Mouse (Mus musculus): ENCODE data around the gene Doc2a. TPM values are rescaled to one million over a fixed set of nuclear protein-coding genes. Genes with fewer than 3 reads are reported as not detected.

The Doc2a gene
- 5.3 and 8.5 TPM in 2 replicates for polyA plus RNA-seq (2015; fragmentation: Nextera tagmentation; extraction: Ambion mirVana)

- Histone ChIP-seq H3K27ac (no peak within 1 kb of the TSS), H3K27me3 (peaks cover 20% of the 10 kb centered on the region), H3K4me3 (replicated peaks) (peak within 1 kb of the TSS; percentile 53), H3K9me3 (no peaks in the 10 kb centered on the region), H3K4me2 (replicated peaks) (peak within 1 kb of the TSS; percentile 99), H3K4me1 (replicated peaks) (peaks cover 27% of the 10 kb centered on the region), H3K9ac (replicated peaks) (peak within 1 kb of the TSS; percentile 74), H3K36me3 (peaks cover 7% of the 10 kb centered on the region)
- ATAC-seq: no peak
- 23% methylated on average over 4 of the region's 4 CpGs for WGBS
Measured at GRCm38 (mm10) chr7:126847116-126847420, at the start of gene Doc2a. TSS of gene Doc2a (plus strand) at chr7:126847416.

- Histone ChIP-seq H3K4me2 (replicated peaks) (peak overlapping the region; percentile 82), H3K4me3 (replicated peaks) (peak overlapping the region; percentile 84), H3K27me3 (no peaks in the 10 kb centered on the region), H3K36me3 (peaks cover 34% of the 10 kb centered on the region), H3K9me3 (no peaks in the 10 kb centered on the region), H3K4me1 (replicated peaks) (peaks cover 36% of the 10 kb centered on the region), H3K27ac (peak overlapping the region; percentile 91), H3K9ac (replicated peaks) (peak overlapping the region; percentile 89)
- ATAC-seq: no peak
- WGBS: under 1% methylated on average over 40 of the region's 40 CpGs
Measured at GRCm38 (mm10) chr7:126798127-126799049, 48.8 kb upstream of the Doc2a start.

GRCm38 (mm10) chr7:126799050-126799467, 48.2 kb upstream of the Doc2a start:
- H3K27ac ChIP-seq: peak overlapping the region; percentile 91
- ATAC-seq: peak; percentile 96
- peak overlapping the region; percentile 84 for H3K4me3 ChIP-seq (replicated peaks)
- peak overlapping the region; percentile 82 for H3K4me2 ChIP-seq (replicated peaks)
- no peaks in the 10 kb centered on the region for H3K27me3 ChIP-seq
- WGBS: under 1% methylated on average over 30 of the region's 36 CpGs
- H3K9me3 ChIP-seq: no peaks in the 10 kb centered on the region
- H3K36me3 ChIP-seq: peaks cover 38% of the 10 kb centered on the region
- H3K9ac ChIP-seq (replicated peaks): peak overlapping the region; percentile 89
- peaks cover 36% of the 10 kb centered on the region for H3K4me1 ChIP-seq (replicated peaks)

- peak overlapping the region; percentile 80 for H3K9ac ChIP-seq (replicated peaks)
- H3K27ac ChIP-seq: peak overlapping the region; percentile 91
- peak overlapping the region; percentile 84 for H3K4me3 ChIP-seq (replicated peaks)
- H3K27me3 ChIP-seq: no peaks in the 10 kb centered on the region
- peaks cover 36% of the 10 kb centered on the region for H3K4me1 ChIP-seq (replicated peaks)
- no peaks in the 10 kb centered on the region for H3K9me3 ChIP-seq
- peak; percentile 93 for ATAC-seq
- under 1% methylated on average over 36 of the region's 38 CpGs for WGBS
- peaks cover 34% of the 10 kb centered on the region for H3K36me3 ChIP-seq
- H3K4me2 ChIP-seq (replicated peaks): peak overlapping the region; percentile 82
Measured at GRCm38 (mm10) chr7:126799468-126800268, 47.5 kb upstream of the Doc2a start.

- 45% methylated on average over 5 of the region's 5 CpGs for WGBS
- no peaks in the 10 kb centered on the region for H3K9me3 ChIP-seq
- no peak for ATAC-seq
- H3K27me3 ChIP-seq: no peaks in the 10 kb centered on the region
- H3K27ac ChIP-seq: peak overlapping the region; percentile 91
- peak overlapping the region; percentile 84 for H3K4me3 ChIP-seq (replicated peaks)
- peaks cover 36% of the 10 kb centered on the region for H3K4me1 ChIP-seq (replicated peaks)
- peaks cover 26% of the 10 kb centered on the region for H3K36me3 ChIP-seq
- H3K4me2 ChIP-seq (replicated peaks): peak overlapping the region; percentile 82
- H3K9ac ChIP-seq (replicated peaks): peak overlapping the region; percentile 80
Measured at GRCm38 (mm10) chr7:126800269-126801056, 46.8 kb upstream of the Doc2a start.

GRCm38 (mm10) chr7:126801057-126801422, 46.2 kb upstream of the Doc2a start:
- Histone ChIP-seq H3K4me2 (replicated peaks) (no peak overlapping the region), H3K4me3 (replicated peaks) (no peak overlapping the region), H3K27ac (no peak overlapping the region), H3K36me3 (peaks cover 20% of the 10 kb centered on the region), H3K27me3 (no peaks in the 10 kb centered on the region), H3K4me1 (replicated peaks) (peaks cover 36% of the 10 kb centered on the region), H3K9ac (replicated peaks) (no peak overlapping the region), H3K9me3 (no peaks in the 10 kb centered on the region)
- no peak for ATAC-seq
- 96% methylated on average over 16 of the region's 16 CpGs for WGBS

GRCm38 (mm10) chr7:126802134-126802889, 44.9 kb upstream of the Doc2a start:
- no peak overlapping the region for H3K9ac ChIP-seq (replicated peaks)
- 88% methylated on average over 11 of the region's 11 CpGs for WGBS
- peaks cover 24% of the 10 kb centered on the region for H3K4me1 ChIP-seq (replicated peaks)
- no peak for ATAC-seq
- H3K4me2 ChIP-seq (replicated peaks): no peak overlapping the region
- no peaks in the 10 kb centered on the region for H3K9me3 ChIP-seq
- H3K27ac ChIP-seq: no peak overlapping the region
- H3K4me3 ChIP-seq (replicated peaks): no peak overlapping the region
- peaks cover 16% of the 10 kb centered on the region for H3K36me3 ChIP-seq
- no peaks in the 10 kb centered on the region for H3K27me3 ChIP-seq

- no peak for ATAC-seq
- no peaks in the 10 kb centered on the region for H3K27me3 ChIP-seq
- 95% methylated on average over 6 of the region's 6 CpGs for WGBS
Measured at GRCm38 (mm10) chr7:126803181-126803580, 44.0 kb upstream of the Doc2a start.

GRCm38 (mm10) chr7:126803751-126804150, 43.5 kb upstream of the Doc2a start:
- no peak for ATAC-seq
- H3K27ac ChIP-seq: no peak overlapping the region
- peaks cover 26% of the 10 kb centered on the region for H3K4me1 ChIP-seq (replicated peaks)
- no peak overlapping the region; the same call in 1 of the 2 replicates for H3K9ac ChIP-seq (replicated peaks)
- H3K9me3 ChIP-seq: no peaks in the 10 kb centered on the region
- no peak overlapping the region for H3K4me2 ChIP-seq (replicated peaks)
- peaks cover 16% of the 10 kb centered on the region for H3K36me3 ChIP-seq
- no peaks in the 10 kb centered on the region for H3K27me3 ChIP-seq
- H3K4me3 ChIP-seq (replicated peaks): no peak overlapping the region

More at GRCm38 (mm10) chr7:126803181-126803580, 44.0 kb upstream of the Doc2a start:
- Histone ChIP-seq H3K9ac (replicated peaks) (no peak overlapping the region), H3K9me3 (no peaks in the 10 kb centered on the region), H3K27ac (no peak overlapping the region), H3K36me3 (peaks cover 16% of the 10 kb centered on the region), H3K4me1 (replicated peaks) (peaks cover 24% of the 10 kb centered on the region), H3K4me2 (replicated peaks) (no peak overlapping the region), H3K4me3 (replicated peaks) (no peak overlapping the region)

- WGBS: 91% methylated on average over 6 of the region's 6 CpGs
- H3K4me3 ChIP-seq (replicated peaks): no peak overlapping the region
- no peak overlapping the region for H3K9ac ChIP-seq (replicated peaks)
- no peak overlapping the region for H3K27ac ChIP-seq
- no peaks in the 10 kb centered on the region for H3K27me3 ChIP-seq
- H3K4me1 ChIP-seq (replicated peaks): peaks cover 20% of the 10 kb centered on the region
- peaks cover 16% of the 10 kb centered on the region for H3K36me3 ChIP-seq
- no peak for ATAC-seq
- H3K9me3 ChIP-seq: no peaks in the 10 kb centered on the region
- H3K4me2 ChIP-seq (replicated peaks): no peak overlapping the region
Measured at GRCm38 (mm10) chr7:126806956-126807355, 40.3 kb upstream of the Doc2a start.

- Histone ChIP-seq H3K4me3 (replicated peaks) (no peak overlapping the region), H3K27me3 (no peaks in the 10 kb centered on the region), H3K36me3 (peaks cover 14% of the 10 kb centered on the region), H3K4me1 (replicated peaks) (peaks cover 20% of the 10 kb centered on the region), H3K9me3 (no peaks in the 10 kb centered on the region), H3K27ac (no peak overlapping the region), H3K9ac (replicated peaks) (peak overlapping the region; percentile 87; the same call in 1 of the 2 replicates), H3K4me2 (replicated peaks) (peak overlapping the region; percentile 87)
- WGBS: 85% methylated on average over 4 of the region's 4 CpGs
- no peak for ATAC-seq
Measured at GRCm38 (mm10) chr7:126807405-126807804, 39.8 kb upstream of the Doc2a start.
